Mouse (Mus musculus): ENCODE data around the gene Lsm4.

- TF ChIP-seq GATA1 (IDR thresholded peaks at IDR 0.05; ENCODE audit: low read length) (no peak), TAL1 (IDR thresholded peaks at IDR 0.05; ENCODE audit: low read length) (no peak)
Measured at GRCm38 (mm10) chr8:70677451-70678080, 4.5 kb downstream of the Lsm4 start.
